Mouse (Mus musculus) layer of hippocampus, postnatal 36 days (tissue): ENCODE measurements around the gene Hoxa5. TPM values are rescaled to one million over a fixed set of nuclear protein-coding genes. Genes with fewer than 3 reads are reported as not detected.

ENCODE experiments used
- DNase-seq, 2 experiments: peaks; one replicate each; pipeline ENCODE4 v3.0.0; 2022
- total RNA-seq, 2 experiments: library from RNA; stranded (reverse); gene quantifications; 2 replicates each; pipeline ENCODE4 v1.2.3; 2021

Gene Hoxa5
- total RNA-seq, 2 experiments from 2014 or later: not detected

GRCm38 (mm10) chr6:52214271-52214670, 9.9 kb upstream of the Hoxa5 start:
- DNase-seq: no peak

GRCm38 (mm10) chr6:52213119-52213986, 9.0 kb upstream of the Hoxa5 start, which contains the start of the genes Hoxa3 and Gm28308:
Gene Hoxa3, minus strand, starts transcription at chr6:52213336.
Gene Gm28308, minus strand, starts transcription at chr6:52213339.
- DNase-seq: no peak

GRCm38 (mm10) chr6:52212556-52213118, 8.2 kb upstream of the Hoxa5 start:
- DNase-seq: no peak

- DNase-seq: no peak
These were observed 7.6 kb upstream of the Hoxa5 start for GRCm38 (mm10) chr6:52211961-52212360.

GRCm38 (mm10) chr6:52211170-52211935, 7.0 kb upstream of the Hoxa5 start:
- DNase-seq: peak; percentile 48 to 56

GRCm38 (mm10) chr6:52209685-52210046, 5.3 kb upstream of the Hoxa5 start:
- no peak for DNase-seq

- no peak for DNase-seq
These were observed 4.7 kb upstream of the Hoxa5 start for GRCm38 (mm10) chr6:52208868-52209684.

GRCm38 (mm10) chr6:52208072-52208867, 3.9 kb upstream of the Hoxa5 start, which contains the start of gene Hoxa6:
Gene Hoxa6, minus strand, starts transcription at chr6:52208722.
- no peak for DNase-seq

GRCm38 (mm10) chr6:52207684-52207976, 3.2 kb upstream of the Hoxa5 start:
- no peak for DNase-seq

- DNase-seq: no peak
These were observed 2.7 kb upstream of the Hoxa5 start for GRCm38 (mm10) chr6:52206882-52207683.

- no peak for DNase-seq
These were observed 1.5 kb upstream of the Hoxa5 start for GRCm38 (mm10) chr6:52205638-52206621.

GRCm38 (mm10) chr6:52205221-52205620, 834 bp upstream of the Hoxa5 start:
- no peak for DNase-seq

- no peak for DNase-seq
These were observed 877 bp downstream of the Hoxa5 start for GRCm38 (mm10) chr6:52203371-52204049.

- no peak for DNase-seq
These were observed 1.3 kb downstream of the Hoxa5 start for GRCm38 (mm10) chr6:52203121-52203370.

- no peak for DNase-seq
These were observed 1.8 kb downstream of the Hoxa5 start for GRCm38 (mm10) chr6:52202362-52203120.

GRCm38 (mm10) chr6:52201269-52201668, 3.1 kb downstream of the Hoxa5 start:
- no peak for DNase-seq

- no peak for DNase-seq
These were observed 3.6 kb downstream of the Hoxa5 start for GRCm38 (mm10) chr6:52200751-52201250.
